Mouse (Mus musculus) kidney, postnatal 4 days (tissue): ENCODE data around the gene Alg11.

ENCODE experiments used
- DNase-seq, 2 experiments: peaks; one replicate each; pipeline ENCODE4 v3.0.0; 2021; ENCODE audit warnings: mixed read lengths in 2 of 2

Gene Alg11

GRCm38 (mm10) chr8:22079313-22080007 is 18.9 kb downstream of the Alg11 start:
- no peak for DNase-seq

- DNase-seq = no peak
Measured at GRCm38 (mm10) chr8:22089226-22089625, 28.7 kb downstream of the Alg11 start.

- DNase-seq = peak; percentile 7 to 22
Measured at GRCm38 (mm10) chr8:22091568-22091967, 31.0 kb downstream of the Alg11 start.

GRCm38 (mm10) chr8:22107020-22107419 is 46.5 kb downstream of the Alg11 start:
- no peak for DNase-seq
